Mouse (Mus musculus) embryo, embryonic 11 days (tissue): Measurements from ENCODE around the gene Lsmem1.
A peak's percentile ranks its signal among the peaks of the same experiment; 100 is the strongest.

Source experiments
- DNase-seq: peaks from one replicate; pipeline ENCODE4 v3.0.0-alpha.2; 2015

Gene Lsmem1

GRCm38 (mm10) chr12:40134529-40134928 lies 64.8 kb downstream of the Lsmem1 start:
- DNase-seq, result no peak

GRCm38 (mm10) chr12:40133573-40134271 lies 65.6 kb downstream of the Lsmem1 start, which contains the start of gene Scin:
Gene Scin (minus strand): TSS chr12:40134228.
- DNase-seq, result peak; percentile 51

GRCm38 (mm10) chr12:40133194-40133572 lies 66.1 kb downstream of the Lsmem1 start:
- DNase-seq, result no peak
